Mouse (Mus musculus) forebrain, postnatal 0 days (tissue): ENCODE data around the gene Ncor2. TPM values are rescaled to one million over a fixed set of nuclear protein-coding genes. Genes with fewer than 3 reads are reported as not detected.

Experiments
- ATAC-seq: fragments of 200-750 bp; cut with Nextera tagmentation; 2 replicates; pipeline ENCODE4 v1.8.0; 2017; ENCODE audit warnings: mild to moderate bottlenecking, moderate library complexity
- DNase-seq: peaks from one replicate; pipeline ENCODE4 v3.0.0-alpha.2; 2015
- H3K27ac ChIP-seq: fragments of 300-500 bp; sonication (generic); 2 replicates; pipeline ENCODE4 v1.5.1; 2014; ENCODE audit warnings: low read depth, mild to moderate bottlenecking, antibody characterized with exemption, low read length, moderate library complexity, mixed read lengths
- H3K27me3 ChIP-seq: fragments of 300-500 bp; sonication (generic); 2 replicates; pipeline ENCODE4 v1.6.1; 2014; ENCODE audit warnings: mild to moderate bottlenecking, low read length, mixed read lengths; ENCODE audit not compliant: insufficient read depth
- H3K36me3 ChIP-seq: fragments of 300-500 bp; sonication (generic); 2 replicates; pipeline ENCODE4 v1.6.1; 2014; ENCODE audit warnings: mild to moderate bottlenecking, moderate library complexity; ENCODE audit not compliant: insufficient read depth
- H3K4me1 ChIP-seq: fragments of 300-500 bp; sonication (generic); 2 replicates; pipeline ENCODE4 v1.6.1; 2014; ENCODE audit warnings: antibody characterized with exemption; ENCODE audit not compliant: insufficient read depth
- H3K4me2 ChIP-seq: fragments of 300-500 bp; sonication (generic); 2 replicates; pipeline ENCODE4 v1.6.1; 2014; ENCODE audit warnings: low read depth, mild to moderate bottlenecking, moderate library complexity
- H3K4me3 ChIP-seq: fragments of 300-500 bp; sonication (generic); 2 replicates; pipeline ENCODE4 v1.5.1; 2014; ENCODE audit warnings: low read depth, low read length, mixed read lengths
- H3K9ac ChIP-seq: fragments of 300-500 bp; sonication (generic); 2 replicates; pipeline ENCODE4 v1.6.1; 2014; ENCODE audit warnings: mild to moderate bottlenecking
- H3K9me3 ChIP-seq: fragments of 300-500 bp; sonication (generic); 2 replicates; pipeline ENCODE4 v1.6.1; 2016; ENCODE audit warnings: low read length
- CTCF ChIP-seq: sonication (generic); IDR thresholded peaks from 2 replicates; pipeline ENCODE4 v1.5.1; 2016; ENCODE audit warnings: antibody characterized with exemption, control low read depth, low read depth
- WGBS: fragments of 180-500 bp; shearing (Covaris S2); extraction: QIAGEN DNeasy Blood & Tissue Kit; methylation state at CpG from one replicate; pipeline ENCODE4 v1.1.7; 2014; 5-methylcytosine and 5-hydroxymethylcytosine counted together
- polyA plus RNA-seq: library from polyadenylated mRNA; unstranded; fragments of >200 nt; fragmentation: Nextera tagmentation; extraction: Ambion mirVana; gene quantifications from 2 replicates; pipeline ENCODE4 v1.2.1, GENCODE M21; 2015
- total RNA-seq: library from RNA; depleted of rRNA; stranded (reverse); fragments of >200 nt; gene quantifications from 2 replicates; pipeline ENCODE4 v1.2.3, GENCODE M21; 2014

The Ncor2 gene
- total and polyA plus RNA-seq, 2 experiments from 2014 or later, result 12.7 to 16.8 TPM

GRCm38 (mm10) chr5:125148173-125148572 is 30.8 kb downstream of the Ncor2 start:
- Histone ChIP-seq H3K4me3 (no peak overlapping the region), H3K9me3 (no peaks in the 10 kb centered on the region), H3K4me1 (peaks cover 29% of the 10 kb centered on the region), H3K36me3 (no peaks in the 10 kb centered on the region; the same call in 1 of the 2 replicates), H3K27ac (peak overlapping the region; percentile 62; the same call in 1 of the 2 replicates), H3K27me3 (no peaks in the 10 kb centered on the region), H3K4me2 (no peak overlapping the region), H3K9ac (no peak overlapping the region)
- TF ChIP-seq CTCF, result peak; percentile 57
- peak; percentile 38; the same call in 1 of the 2 replicates for ATAC-seq
- peak; percentile 67 for DNase-seq
- 23% methylated on average over 10 of the region's 10 CpGs for WGBS

GRCm38 (mm10) chr5:125147124-125147523 is 31.9 kb downstream of the Ncor2 start:
- Histone ChIP-seq H3K9ac (no peak overlapping the region), H3K36me3 (no peaks in the 10 kb centered on the region; the same call in 1 of the 2 replicates), H3K4me3 (no peak overlapping the region), H3K4me1 (peaks cover 30% of the 10 kb centered on the region), H3K4me2 (no peak overlapping the region), H3K27me3 (no peaks in the 10 kb centered on the region), H3K9me3 (no peaks in the 10 kb centered on the region), H3K27ac (no peak overlapping the region)
- 81% methylated on average over 5 of the region's 5 CpGs for WGBS
- TF ChIP-seq CTCF, result no peak
- ATAC-seq (no peak), DNase-seq (no peak)

GRCm38 (mm10) chr5:125143114-125143872 is 35.7 kb downstream of the Ncor2 start:
- Histone ChIP-seq H3K9ac (no peak overlapping the region), H3K36me3 (no peaks in the 10 kb centered on the region), H3K27ac (peak overlapping the region; percentile 35; the same call in 1 of the 2 replicates), H3K27me3 (no peaks in the 10 kb centered on the region), H3K4me2 (no peak overlapping the region), H3K4me1 (peaks cover 44% of the 10 kb centered on the region), H3K9me3 (no peaks in the 10 kb centered on the region), H3K4me3 (no peak overlapping the region)
- no peak for DNase-seq
- TF ChIP-seq CTCF, result no peak
- ATAC-seq, result no peak
- 77% methylated on average over 12 of the region's 12 CpGs for WGBS

GRCm38 (mm10) chr5:125141916-125142315 is 37.1 kb downstream of the Ncor2 start:
- DNase-seq (no peak), ATAC-seq (no peak)
- Histone ChIP-seq H3K27me3 (no peaks in the 10 kb centered on the region), H3K27ac (peak overlapping the region; percentile 94), H3K4me3 (no peak overlapping the region), H3K36me3 (no peaks in the 10 kb centered on the region), H3K4me1 (peaks cover 40% of the 10 kb centered on the region), H3K9me3 (no peaks in the 10 kb centered on the region), H3K9ac (no peak overlapping the region), H3K4me2 (no peak overlapping the region; the same call in 1 of the 2 replicates)
- peak; percentile 49; the same call in 1 of the 2 replicates for TF ChIP-seq CTCF
- 30% methylated on average over 5 of the region's 5 CpGs for WGBS

- ATAC-seq, result peak; percentile 65
- H3K27ac ChIP-seq, result peak overlapping the region; percentile 94
- no peaks in the 10 kb centered on the region for H3K27me3 ChIP-seq
- H3K9me3 ChIP-seq, result no peaks in the 10 kb centered on the region
- H3K4me3 ChIP-seq, result no peak overlapping the region
- TF ChIP-seq CTCF, result no peak
- H3K9ac ChIP-seq, result peak overlapping the region; percentile 51
- peak overlapping the region; percentile 48 for H3K4me2 ChIP-seq
- WGBS, result 4% methylated on average over 7 of the region's 7 CpGs
- no peak for DNase-seq
- peaks cover 44% of the 10 kb centered on the region for H3K4me1 ChIP-seq
- H3K36me3 ChIP-seq, result no peaks in the 10 kb centered on the region
These were observed 37.5 kb downstream of the Ncor2 start for GRCm38 (mm10) chr5:125141525-125141880.

- peaks cover 49% of the 10 kb centered on the region for H3K4me1 ChIP-seq
These were observed 38.0 kb downstream of the Ncor2 start for GRCm38 (mm10) chr5:125140832-125141524.

More at GRCm38 (mm10) chr5:125140832-125141524, 38.0 kb downstream of the Ncor2 start:
- WGBS, result 2% methylated on average over 27 of the region's 27 CpGs
- ATAC-seq (peak; percentile 87), DNase-seq (peak; percentile 98)
- peak overlapping the region; percentile 94 for H3K27ac ChIP-seq
- no peaks in the 10 kb centered on the region for H3K27me3 ChIP-seq
- peak overlapping the region; percentile 17; the same call in 1 of the 2 replicates for H3K4me3 ChIP-seq
- no peak for TF ChIP-seq CTCF
- peak overlapping the region; percentile 51 for H3K9ac ChIP-seq
- no peaks in the 10 kb centered on the region for H3K36me3 ChIP-seq
- peak overlapping the region; percentile 48 for H3K4me2 ChIP-seq
- H3K9me3 ChIP-seq, result no peaks in the 10 kb centered on the region
